Mouse (Mus musculus) CH12.LX (cell line): Measurements from ENCODE around the gene Xylt1. TPM values are rescaled to one million over a fixed set of nuclear protein-coding genes. Genes with fewer than 3 reads are reported as not detected.

Source experiments
- DNase-seq: peaks from one replicate; pipeline ENCODE4 v3.0.0-alpha.2; 2013; ENCODE audit errors: extremely low read depth
- H3K27ac ChIP-seq: 2 replicates; pipeline ENCODE4 v1.5.1; 2012; ENCODE audit warnings: low read depth, mild to moderate bottlenecking, control low read depth, moderate library complexity; ENCODE audit not compliant: insufficient read depth
- H3K27me3 ChIP-seq: replicated peaks from 2 replicates; pipeline ENCODE3; 2012; ENCODE audit warnings: inconsistent platforms
- H3K36me3 ChIP-seq, 2 experiments: replicated peaks in 1 of 2; 2 replicates each; pipeline versions ENCODE3 to v1.6.1; 2012; ENCODE audit warnings: inconsistent platforms in 1 of 2, low read length in 1 of 2, mild to moderate bottlenecking in 1 of 2, mixed read lengths in 1 of 2, moderate library complexity in 1 of 2; ENCODE audit not compliant: control insufficient read depth in 1 of 2, insufficient read depth in 1 of 2
- H3K4me1 ChIP-seq, 2 experiments: 2 replicates each; pipeline ENCODE4 v1.6.1; 2012; ENCODE audit warnings: inconsistent platforms in 1 of 2, moderate library complexity in 1 of 2; ENCODE audit not compliant: insufficient read depth in 2 of 2, control insufficient read depth in 1 of 2
- H3K4me2 ChIP-seq: 2 replicates; pipeline ENCODE4 v1.6.1; 2012; ENCODE audit warnings: low read depth, mild to moderate bottlenecking, control low read depth; ENCODE audit not compliant: poor library complexity, insufficient read depth, severe bottlenecking
- H3K4me3 ChIP-seq, 3 experiments: fragments of 150-350 bp in 1 of 3; sonication (generic) in 1 of 3; replicated peaks in 1 of 3; 2 replicates each; pipeline versions ENCODE3 to v1.5.1; 2011 to 2012; ENCODE audit warnings: low read depth in 2 of 3, low read length in 2 of 3, mild to moderate bottlenecking in 2 of 3, moderate library complexity in 2 of 3, control low read depth in 1 of 3, improper control_type of control experiment in 1 of 3, inconsistent platforms in 1 of 3, mixed read lengths in 1 of 3; ENCODE audit not compliant: poor library complexity in 1 of 3
- H3K79me2 ChIP-seq: replicated peaks from 2 replicates; pipeline ENCODE4 v1.6.1; 2012; ENCODE audit warnings: mild to moderate bottlenecking, moderate library complexity; ENCODE audit not compliant: control insufficient read depth, poor library complexity, insufficient read depth, severe bottlenecking; ENCODE audit errors: extremely low read depth
- H3K9ac ChIP-seq: 2 replicates; pipeline ENCODE4 v1.6.1; 2012; ENCODE audit warnings: low read depth, mild to moderate bottlenecking, control low read depth, moderate library complexity; ENCODE audit not compliant: insufficient read depth
- H3K9me3 ChIP-seq: replicated peaks from 2 replicates; pipeline ENCODE3; 2012; ENCODE audit warnings: low read length, inconsistent platforms, mixed read lengths
- ELF1 ChIP-seq: IDR thresholded peaks from 2 replicates; pipeline ENCODE4 v1.6.1; 2014; ENCODE audit warnings: low read depth, mild to moderate bottlenecking, inconsistent platforms, low read length, improper control_type of control experiment
- ETS1 ChIP-seq: conservative IDR thresholded peaks from 2 replicates; pipeline ENCODE4 v1.6.1; 2012; ENCODE audit warnings: low read depth, mild to moderate bottlenecking, inconsistent platforms, low read length, improper control_type of control experiment, moderate library complexity
- GABPA ChIP-seq: IDR thresholded peaks from 2 replicates; pipeline ENCODE4 v1.6.1; 2012; ENCODE audit warnings: low read depth, low read length, improper control_type of control experiment, inconsistent platforms; ENCODE audit not compliant: insufficient replicate concordance
- HCFC1 ChIP-seq: IDR thresholded peaks from 2 replicates; pipeline ENCODE4 v1.6.1; 2012; ENCODE audit warnings: low read depth, mild to moderate bottlenecking, inconsistent platforms, low read length, improper control_type of control experiment
- IRF4 ChIP-seq: IDR thresholded peaks from 2 replicates; pipeline ENCODE4 v1.6.1; 2014; ENCODE audit warnings: low read depth, mild to moderate bottlenecking, inconsistent platforms, low read length, improper control_type of control experiment
- KAT2A ChIP-seq: IDR thresholded peaks from 2 replicates; pipeline ENCODE4 v1.6.1; 2012; ENCODE audit warnings: low read length, improper control_type of control experiment, inconsistent platforms; ENCODE audit not compliant: insufficient replicate concordance
- MEF2A ChIP-seq: IDR thresholded peaks from 2 replicates; pipeline ENCODE4 v1.6.1; 2014; ENCODE audit warnings: low read depth, mild to moderate bottlenecking, inconsistent platforms, low read length, improper control_type of control experiment, borderline replicate concordance
- MYC ChIP-seq: IDR thresholded peaks from 2 replicates; pipeline ENCODE4 v1.6.1; 2011; ENCODE audit warnings: low read depth, mild to moderate bottlenecking, improper control_type of control experiment, low read length
- NRF1 ChIP-seq: IDR thresholded peaks from 2 replicates; pipeline ENCODE4 v1.6.1; 2014; ENCODE audit warnings: low read depth, mild to moderate bottlenecking, inconsistent platforms, low read length, improper control_type of control experiment, moderate library complexity
- RAD21 ChIP-seq: IDR thresholded peaks from 2 replicates; pipeline ENCODE4 v1.6.1; 2011; ENCODE audit warnings: low read depth, mild to moderate bottlenecking, low read length, improper control_type of control experiment, moderate library complexity
- RCOR1 ChIP-seq: conservative IDR thresholded peaks from 2 replicates; pipeline ENCODE4 v1.6.1; 2012; ENCODE audit warnings: low read depth, mild to moderate bottlenecking, inconsistent platforms, low read length, improper control_type of control experiment
- SMC3 ChIP-seq: IDR thresholded peaks from 2 replicates; pipeline ENCODE4 v1.6.1; 2011; ENCODE audit warnings: low read depth, low read length, improper control_type of control experiment
- UBTF ChIP-seq: IDR thresholded peaks from 2 replicates; pipeline ENCODE4 v1.6.1; 2012; ENCODE audit warnings: low read depth, mild to moderate bottlenecking, inconsistent platforms, low read length, improper control_type of control experiment, moderate library complexity
- USF1 ChIP-seq: IDR thresholded peaks from 2 replicates; pipeline ENCODE4 v1.6.1; 2014; ENCODE audit warnings: low read depth, mild to moderate bottlenecking, inconsistent platforms, low read length, improper control_type of control experiment
- ZC3H11A ChIP-seq: IDR thresholded peaks from 2 replicates; pipeline ENCODE4 v1.6.1; 2012; ENCODE audit warnings: low read depth, mild to moderate bottlenecking, inconsistent platforms, low read length, improper control_type of control experiment
- ZKSCAN1 ChIP-seq: IDR thresholded peaks from 2 replicates; pipeline ENCODE4 v1.6.1; 2012; ENCODE audit warnings: low read depth, inconsistent platforms, low read length, improper control_type of control experiment, borderline replicate concordance
- ZMIZ1 ChIP-seq: IDR thresholded peaks from 2 replicates; pipeline ENCODE4 v1.6.1; 2012; ENCODE audit warnings: low read depth, mild to moderate bottlenecking, inconsistent platforms, low read length, improper control_type of control experiment
- dilution Hi-C: fragments of 300-500 bp; cut with MboI; formaldehyde crosslinking; loops from 2 replicates; pipeline ENCODE4 v1.14.3; 2020; ENCODE audit warnings: low sequenced_read_pairs; ENCODE audit not compliant: extremely low pct_unique_long_range_greater_than_20kb, extremely low pct_ligation_motif_present
- in situ Hi-C: fragments of 300-500 bp; cut with MboI; formaldehyde crosslinking; loops from 3 replicates; pipeline ENCODE4 v1.14.3; 2019; ENCODE audit warnings: low sequenced_read_pairs, low pct_ligation_motif_present, low pct_unique_long_range_greater_than_20kb, mixed read lengths
- polyA plus RNA-seq: library from polyadenylated mRNA; unstranded; fragments of >175 nt; gene quantifications from 2 replicates; pipeline ENCODE4 v1.2.1, GENCODE M21; 2012; ENCODE audit warnings: low read depth; ENCODE audit not compliant: insufficient read length
- total RNA-seq, 2 experiments: library from RNA; depleted of rRNA; stranded (reverse); fragments of 300-350 nt in 1 of 2; fragments of >200 nt in 1 of 2; gene quantifications; 2 replicates each; pipeline ENCODE4 v1.2.3; 2012 to 2014

The Xylt1 gene
- total and polyA plus RNA-seq, 3 experiments = 0.38 to 0.84 (median 0.38) TPM

DNA sequence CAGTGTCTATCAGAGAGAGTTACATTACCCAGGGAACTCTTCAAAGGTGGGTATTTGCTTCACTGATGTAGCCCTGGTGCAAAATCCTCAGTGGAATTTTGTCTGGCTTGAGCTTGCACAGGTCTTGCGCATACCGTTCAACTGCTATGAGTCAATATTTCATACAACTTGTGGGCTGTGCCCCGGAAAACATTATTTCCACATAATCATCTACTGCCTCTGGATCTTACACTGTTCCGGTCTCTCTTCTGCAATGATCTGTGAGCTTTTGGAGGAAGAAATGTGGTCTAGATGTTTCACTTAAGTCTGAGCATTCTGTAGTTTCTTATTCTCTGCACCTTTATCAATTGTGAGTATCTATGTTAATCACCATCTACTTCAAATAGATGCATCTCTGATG, 316.9 kb downstream of the Xylt1 start:
- H3K36me3 ChIP-seq = no peaks in the 10 kb centered on the region
- H3K27ac ChIP-seq = no peak overlapping the region
- no peak overlapping the region for H3K4me3 ChIP-seq
- no peaks in the 10 kb centered on the region for H3K79me2 ChIP-seq
- TF ChIP-seq ZC3H11A (no peak), USF1 (no peak), NRF1 (no peak), UBTF (no peak), RAD21 (no peak), HCFC1 (no peak), RCOR1 (no peak), ETS1 (no peak), SMC3 (no peak), GABPA (no peak), ZKSCAN1 (no peak), KAT2A (no peak), ELF1 (no peak)
- TF ChIP-seq, all 38 proteins: peak for 0
- Histone ChIP-seq H3K27me3 (peaks cover 2% of the 10 kb centered on the region), H3K4me1 (peaks cover 0 to 8% of the 10 kb centered on the region in 2 experiments; a peak in 1 of 4 replicates), H3K9me3 (no peaks in the 10 kb centered on the region), H3K9ac (no peak overlapping the region), H3K4me2 (no peak overlapping the region)
- no peak for DNase-seq
- dilution Hi-C loops (no loop called here), in situ Hi-C loops (no loop called here)

DNA sequence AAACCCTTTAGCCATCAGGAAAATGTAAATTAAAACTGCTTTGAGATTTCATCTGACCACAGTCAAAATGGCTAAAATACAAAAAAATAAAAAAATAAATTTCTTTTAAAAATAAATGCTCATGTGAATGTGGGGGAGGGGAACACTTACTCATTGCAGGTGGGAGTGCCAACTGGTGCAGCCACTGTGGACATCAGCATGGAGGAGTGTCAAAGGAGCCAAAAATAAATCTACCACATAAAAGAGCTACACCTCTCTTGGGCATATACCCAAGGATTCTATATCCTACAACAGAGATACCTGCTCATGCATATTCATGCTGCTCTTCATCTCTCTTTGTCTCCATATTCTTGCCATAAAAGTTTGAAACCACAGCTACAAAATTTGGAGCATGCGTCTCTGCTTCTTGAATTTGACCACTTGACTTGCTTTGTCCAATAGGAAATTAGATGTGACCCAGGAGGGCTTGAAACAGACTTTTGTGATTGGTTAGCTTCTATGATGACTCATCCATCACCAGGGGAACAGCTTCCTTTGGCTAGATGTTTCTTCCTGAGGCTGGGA, 317.9 kb downstream of the Xylt1 start:
- Histone ChIP-seq H3K4me1 (peaks cover 0 to 8% of the 10 kb centered on the region in 2 experiments; a peak in 1 of 4 replicates), H3K4me2 (no peak overlapping the region), H3K9ac (no peak overlapping the region), H3K9me3 (no peaks in the 10 kb centered on the region), H3K79me2 (no peaks in the 10 kb centered on the region), H3K4me3 (no peak overlapping the region), H3K27ac (no peak overlapping the region), H3K36me3 (no peaks in the 10 kb centered on the region), H3K27me3 (peaks cover 2% of the 10 kb centered on the region)
- no peak for DNase-seq
- dilution Hi-C loops = no loop called here
- TF ChIP-seq ZMIZ1 (no peak), MYC (no peak), MEF2A (no peak), RCOR1 (no peak), RAD21 (no peak), ZKSCAN1 (no peak), UBTF (no peak), IRF4 (no peak)
- in situ Hi-C loops = no loop called here
